ENCODE assay signal across 11 mouse cellular contexts in the genomic region with DNA sequence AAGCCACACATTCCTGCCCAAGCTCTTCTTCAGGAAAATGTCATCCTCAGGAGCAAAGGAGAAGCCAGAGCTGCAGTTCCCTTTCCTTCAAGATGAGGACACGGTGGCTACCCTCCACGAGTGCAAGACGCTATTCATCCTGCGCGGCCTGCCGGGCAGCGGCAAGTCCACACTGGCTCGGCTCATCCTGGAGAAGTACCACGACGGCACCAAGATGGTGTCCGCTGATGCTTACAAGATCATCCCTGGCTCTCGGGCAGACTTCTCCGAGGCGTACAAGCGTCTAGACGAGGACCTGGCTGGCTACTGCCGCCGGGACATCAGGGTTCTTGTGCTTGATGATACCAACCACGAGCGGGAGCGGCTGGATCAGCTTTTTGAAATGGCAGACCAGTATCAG. TPM values are rescaled to one million over a fixed set of nuclear protein-coding genes. Genes with fewer than 3 reads are reported as not detected.
DNase-seq lines count a peak whose midpoint lies in the region; ATAC-seq and TF ChIP-seq lines count a peak whose summit lies in the region.
"Had no signal": no experiment of that assay in that cellular context is flagged by ENCODE, and none has a peak within 500 bp of the region (broad histone marks: within the 10 kb centered on the region; RNA-seq: fewer than 3 reads in every experiment).

No protein-coding gene starts in this region.

- peaks cover 16% of the 10 kb centered on the region; the same call in 1 of the 2 replicates for H3K27me3 ChIP-seq in heart, embryonic 13.5 days (replicated peaks)
- H3K27me3 ChIP-seq in heart, adult 2 months (ENCODE audit: control insufficient read depth, insufficient read depth, low read length), result no peaks in the 10 kb centered on the region
- peaks cover 2% of the 10 kb centered on the region; the same call in 1 of the 2 replicates for H3K27me3 ChIP-seq in embryonic facial prominence, embryonic 14.5 days (replicated peaks; ENCODE audit: control insufficient read depth, insufficient read depth, low read length)
- H3K27me3 ChIP-seq in liver, embryonic 15.5 days, result peaks cover 8% of the 10 kb centered on the region
- H3K27me3 ChIP-seq: heart, embryonic 15.5 days had no signal

- peaks cover 19% of the 10 kb centered on the region for H3K4me1 ChIP-seq in heart, embryonic 13.5 days
- H3K4me1 ChIP-seq in heart, adult 2 months (ENCODE audit: control insufficient read depth, insufficient read depth, low read length), result peaks cover 2% of the 10 kb centered on the region; the same call in 1 of the 2 replicates
- peaks cover 11% of the 10 kb centered on the region for H3K4me1 ChIP-seq in embryonic facial prominence, embryonic 14.5 days (ENCODE audit: control insufficient read depth, insufficient read depth, low read length)
- peaks cover 26% of the 10 kb centered on the region for H3K4me1 ChIP-seq in liver, embryonic 15.5 days (replicated peaks)

- no peaks in the 10 kb centered on the region for H3K79me2 ChIP-seq in heart, adult 2 months (replicated peaks; ENCODE audit: control insufficient read depth, insufficient read depth, low read length)

- no peak for TF ChIP-seq EP300 in heart, adult 2 months (IDR thresholded peaks at IDR 0.05; ENCODE audit: insufficient read depth, low read depth, low read length)

- H3K36me3 ChIP-seq in heart, embryonic 13.5 days, result peaks cover 34% of the 10 kb centered on the region
- no peaks in the 10 kb centered on the region for H3K36me3 ChIP-seq in heart, adult 2 months (ENCODE audit: control insufficient read depth, insufficient read depth, low read length)
- peaks cover 31% of the 10 kb centered on the region for H3K36me3 ChIP-seq in embryonic facial prominence, embryonic 14.5 days (ENCODE audit: control insufficient read depth, insufficient read depth, low read length)
- H3K36me3 ChIP-seq in liver, embryonic 15.5 days (replicated peaks), result peaks cover 23% of the 10 kb centered on the region; the same call in 1 of the 2 replicates

- no peak overlapping the region for H3K9ac ChIP-seq in heart, embryonic 13.5 days
- no peak overlapping the region for H3K9ac ChIP-seq in heart, adult 2 months (ENCODE audit: low read depth, low read length)
- H3K9ac ChIP-seq in embryonic facial prominence, embryonic 14.5 days (ENCODE audit: low read depth, low read length), result peak overlapping the region; percentile 30; the same call in 1 of the 2 replicates
- H3K9ac ChIP-seq in liver, embryonic 15.5 days, result no peak overlapping the region

- intact Hi-C loops in heart, adult 2 months (cut with DNase I), result loop anchor here (10.0 kb wide), 1 partner anchor 489 kb away; no protein-coding TSS in a partner anchor

- ATAC-seq in heart, embryonic 13.5 days (ENCODE audit: extremely low read depth, insufficient number of reproducible peaks, low FRiP score, low TSS enrichment), result no peak
- ATAC-seq in embryonic facial prominence, embryonic 14.5 days (ENCODE audit: low read depth), result no peak
- ATAC-seq in liver, embryonic 15.5 days (ENCODE audit: insufficient read depth), result no peak
- no peak for ATAC-seq in monocyte, adult 5-6 weeks (replicated peaks; ENCODE audit: insufficient number of reproducible peaks, low FRiP score, low TSS enrichment, poor library complexity, severe bottlenecking)

- no peak overlapping the region for H3K4me3 ChIP-seq in heart, embryonic 13.5 days
- no peak overlapping the region for H3K4me3 ChIP-seq in heart, adult 2 months
- no peak overlapping the region for H3K4me3 ChIP-seq in embryonic facial prominence, embryonic 14.5 days (ENCODE audit: low read depth, low read length)
- no peak overlapping the region for H3K4me3 ChIP-seq in liver, embryonic 15.5 days (replicated peaks)

- DNase-seq in heart, adult 2 months, result no peak
- DNase-seq in A20 (ENCODE audit: low read depth, low spot score), result peak; percentile 58
- no peak for DNase-seq in embryonic facial prominence, embryonic 14.5 days (ENCODE audit: low spot score)
- DNase-seq in layer of hippocampus, adult 8-10 months (ENCODE audit: low spot score in 2 of 2), result no peak
- DNase-seq in kidney, postnatal 10 days, result no peak
- DNase-seq: right cerebral cortex, postnatal 25 days had no signal

- WGBS in heart, embryonic 13.5 days, result 63% methylated on average over 21 of the region's 21 CpGs
- WGBS in heart, adult 2 months, result 76% methylated on average over 21 of the region's 21 CpGs
- 61% methylated on average over 21 of the region's 21 CpGs for WGBS in embryonic facial prominence, embryonic 14.5 days
- 73% methylated on average over 21 of the region's 21 CpGs for WGBS in liver, embryonic 15.5 days (ENCODE audit: insufficient replicate concordance)

- H3K4me2 ChIP-seq in heart, embryonic 13.5 days, result peak overlapping the region; percentile 76; the same call in 1 of the 2 replicates
- peak overlapping the region; percentile 81 for H3K4me2 ChIP-seq in embryonic facial prominence, embryonic 14.5 days (ENCODE audit: low read depth, low read length)
- H3K4me2 ChIP-seq in liver, embryonic 15.5 days, result peak overlapping the region; percentile 80

- H3K27ac ChIP-seq in heart, embryonic 13.5 days (replicated peaks), result no peak overlapping the region
- H3K27ac ChIP-seq in heart, adult 2 months, result no peak overlapping the region
- H3K27ac ChIP-seq in embryonic facial prominence, embryonic 14.5 days (replicated peaks; ENCODE audit: low read depth, low read length), result no peak overlapping the region
- no peak overlapping the region; the same call in 1 of the 2 replicates for H3K27ac ChIP-seq in liver, embryonic 15.5 days (replicated peaks)

- TF ChIP-seq CTCF in heart, adult 2 months (IDR thresholded peaks at IDR 0.05), result no peak

- no peaks in the 10 kb centered on the region for H3K9me3 ChIP-seq in heart, embryonic 13.5 days
- H3K9me3 ChIP-seq in embryonic facial prominence, embryonic 14.5 days (ENCODE audit: control insufficient read depth, low read length), result no peaks in the 10 kb centered on the region
- H3K9me3 ChIP-seq in liver, embryonic 15.5 days (replicated peaks), result no peaks in the 10 kb centered on the region
- H3K9me3 ChIP-seq: heart, embryonic 15.5 days had no signal

- no peak for TF ChIP-seq POLR2A in heart, adult 2 months (IDR thresholded peaks at IDR 0.05; ENCODE audit: insufficient read depth, low read depth, low read length)

RNA-seq across cellular contexts. Expression of gene Cnp, which starts 1.6 kb away (rescaled TPM):
- 18.1 and 20.2 TPM in 2 replicates for polyA plus RNA-seq in heart, embryonic 13.5 days (2015; fragmentation: Nextera tagmentation; extraction: Ambion mirVana)
- 1 to 10 TPM; 5.6 to 7.6 TPM for total RNA-seq in heart, adult 2 months (2021)
- 9.5 and 11.4 TPM in 2 replicates for polyA plus RNA-seq in heart, adult 2 months (2012; rRNA removed)
- 33.6 and 37.3 TPM in 2 replicates for polyA plus RNA-seq in embryonic facial prominence, embryonic 14.5 days (2014; fragmentation: Nextera tagmentation; extraction: Ambion mirVana)
- polyA plus RNA-seq in liver, embryonic 15.5 days (2015; fragmentation: Nextera tagmentation; extraction: Ambion mirVana), result 14.2 and 15.1 TPM in 2 replicates
- 22.6 to 33.8 TPM (median 25.9 TPM) in 3 replicates for total RNA-seq in monocyte, adult 5-6 weeks (2017)
- total RNA-seq in layer of hippocampus, adult 8-10 months (2022), result 100 to 1,000 TPM; 162 to 216 (median 203) TPM

RNA-seq across cellular contexts. Expression of gene Ttc25, which starts 30.8 kb away (rescaled TPM):
- polyA plus RNA-seq in heart, embryonic 13.5 days (2015; fragmentation: Nextera tagmentation; extraction: Ambion mirVana), result 0.19 and 0.62 TPM in 2 replicates
- total RNA-seq in heart, adult 2 months (2021), result under 1 TPM in 1 of 2 experiments, not detected in 1; 0.18 TPM
- 0.18 and 0.37 TPM in 2 replicates for polyA plus RNA-seq in heart, adult 2 months (2012; rRNA removed)
- polyA plus RNA-seq in embryonic facial prominence, embryonic 14.5 days (2014; fragmentation: Nextera tagmentation; extraction: Ambion mirVana), result 1.4 and 2.4 TPM in 2 replicates
- polyA plus RNA-seq in liver, embryonic 15.5 days (2015; fragmentation: Nextera tagmentation; extraction: Ambion mirVana), result 0.07 and 0.14 TPM in 2 replicates
- total RNA-seq in monocyte, adult 5-6 weeks (2017), result 4.4 TPM in 1 of 3 replicates, not detected in the others
- 1 to 10 TPM in 3 of 4 experiments, under 1 TPM in 1; 0.71 to 1.9 (median 1.6) TPM for total RNA-seq in layer of hippocampus, adult 8-10 months (2022)
- total RNA-seq: megakaryocyte-erythroid progenitor cell, adult 5-6 weeks had no signal

RNA-seq across cellular contexts. Expression of gene Nkiras2, which starts 42.8 kb away (rescaled TPM):
- polyA plus RNA-seq in heart, embryonic 13.5 days (2015; fragmentation: Nextera tagmentation; extraction: Ambion mirVana), result 67.0 and 67.3 TPM in 2 replicates
- 10 to 100 TPM; 49.5 to 50.3 TPM for total RNA-seq in heart, adult 2 months (2021)
- polyA plus RNA-seq in heart, adult 2 months (2012; rRNA removed), result 91.2 and 107 TPM in 2 replicates
- 67.1 and 81.0 TPM in 2 replicates for polyA plus RNA-seq in embryonic facial prominence, embryonic 14.5 days (2014; fragmentation: Nextera tagmentation; extraction: Ambion mirVana)
- 18.8 and 19.2 TPM in 2 replicates for polyA plus RNA-seq in liver, embryonic 15.5 days (2015; fragmentation: Nextera tagmentation; extraction: Ambion mirVana)
- total RNA-seq in monocyte, adult 5-6 weeks (2017), result 49.6 to 69.8 TPM (median 54.5 TPM) in 3 replicates
- total RNA-seq in layer of hippocampus, adult 8-10 months (2022), result 10 to 100 TPM; 11.7 to 13.4 (median 12.1) TPM

RNA-seq across cellular contexts. Expression of gene Dnajc7, which starts 43.7 kb away (rescaled TPM):
- 172 and 191 TPM in 2 replicates for polyA plus RNA-seq in heart, embryonic 13.5 days (2015; fragmentation: Nextera tagmentation; extraction: Ambion mirVana)
- 100 to 1,000 TPM; 107 to 121 TPM for total RNA-seq in heart, adult 2 months (2021)
- polyA plus RNA-seq in heart, adult 2 months (2012; rRNA removed), result 46.1 and 77.8 TPM in 2 replicates
- 58.2 and 64.5 TPM in 2 replicates for polyA plus RNA-seq in embryonic facial prominence, embryonic 14.5 days (2014; fragmentation: Nextera tagmentation; extraction: Ambion mirVana)
- polyA plus RNA-seq in liver, embryonic 15.5 days (2015; fragmentation: Nextera tagmentation; extraction: Ambion mirVana), result 61.0 and 66.8 TPM in 2 replicates
- total RNA-seq in monocyte, adult 5-6 weeks (2017), result 239 to 305 TPM (median 293 TPM) in 3 replicates
- 100 to 1,000 TPM; 255 to 304 (median 273) TPM for total RNA-seq in layer of hippocampus, adult 8-10 months (2022)

RNA-seq across cellular contexts. Expression of gene Acly, which starts 48.5 kb away (rescaled TPM):
- 67.8 and 69.7 TPM in 2 replicates for polyA plus RNA-seq in heart, embryonic 13.5 days (2015; fragmentation: Nextera tagmentation; extraction: Ambion mirVana)
- total RNA-seq in heart, adult 2 months (2021), result 10 to 100 TPM; 25.5 to 34.6 TPM
- 66.5 and 74.7 TPM in 2 replicates for polyA plus RNA-seq in heart, adult 2 months (2012; rRNA removed)
- 114 and 148 TPM in 2 replicates for polyA plus RNA-seq in embryonic facial prominence, embryonic 14.5 days (2014; fragmentation: Nextera tagmentation; extraction: Ambion mirVana)
- polyA plus RNA-seq in liver, embryonic 15.5 days (2015; fragmentation: Nextera tagmentation; extraction: Ambion mirVana), result 103 and 111 TPM in 2 replicates
- 104 to 134 TPM (median 105 TPM) in 3 replicates for total RNA-seq in monocyte, adult 5-6 weeks (2017)
- 100 to 1,000 TPM; 121 to 136 (median 128) TPM for total RNA-seq in layer of hippocampus, adult 8-10 months (2022)
